Mouse (Mus musculus) limb, embryonic 13.5 days (tissue): ENCODE measurements around the gene Spata21. TPM values are rescaled to one million over a fixed set of nuclear protein-coding genes. Genes with fewer than 3 reads are reported as not detected.
A peak's percentile ranks its signal among the peaks of the same experiment; 100 is the strongest.

Experiments used
- ATAC-seq: fragments of 200-750 bp; cut with Nextera tagmentation; 2 replicates; pipeline ENCODE4 v1.8.0; 2017; ENCODE audit warnings: low read depth, moderate number of reproducible peaks, moderate TSS enrichment; ENCODE audit not compliant: low FRiP score
- H3K27ac ChIP-seq: fragments of 300-500 bp; sonication (generic); 2 replicates; pipeline ENCODE4 v1.5.1; 2015; ENCODE audit warnings: inconsistent platforms, mild to moderate bottlenecking, moderate library complexity
- H3K27me3 ChIP-seq: fragments of 300-500 bp; sonication (generic); 2 replicates; pipeline ENCODE4 v1.6.1; 2015; ENCODE audit warnings: mild to moderate bottlenecking, inconsistent platforms
- H3K36me3 ChIP-seq: fragments of 300-500 bp; sonication (generic); 2 replicates; pipeline ENCODE4 v1.6.1; 2015; ENCODE audit warnings: inconsistent platforms, mild to moderate bottlenecking, moderate library complexity
- H3K4me1 ChIP-seq: fragments of 300-500 bp; sonication (generic); 2 replicates; pipeline ENCODE4 v1.6.1; 2015; ENCODE audit warnings: inconsistent platforms
- H3K4me2 ChIP-seq: fragments of 300-500 bp; sonication (generic); replicated peaks from 2 replicates; pipeline ENCODE4 v1.6.1; 2015; ENCODE audit warnings: inconsistent platforms, mild to moderate bottlenecking, moderate library complexity
- H3K4me3 ChIP-seq: fragments of 300-500 bp; sonication (generic); 2 replicates; pipeline ENCODE4 v1.5.1; 2015; ENCODE audit warnings: moderate library complexity, mild to moderate bottlenecking, inconsistent platforms
- H3K9ac ChIP-seq: fragments of 300-500 bp; sonication (generic); 2 replicates; pipeline ENCODE4 v1.6.1; 2015; ENCODE audit warnings: mild to moderate bottlenecking, inconsistent platforms
- H3K9me3 ChIP-seq: fragments of 300-500 bp; sonication (generic); 2 replicates; pipeline ENCODE4 v1.6.1; 2016; ENCODE audit warnings: inconsistent platforms
- WGBS: fragments of 180-500 bp; shearing (Covaris S2); methylation state at CpG from one replicate; pipeline ENCODE4 v1.1.7; 2015; 5-methylcytosine and 5-hydroxymethylcytosine counted together
- polyA plus RNA-seq: library from polyadenylated mRNA; unstranded; fragments of >200 nt; fragmentation: Nextera tagmentation; extraction: Ambion mirVana; gene quantifications from 2 replicates; pipeline ENCODE4 v1.2.1, GENCODE M21; 2015

The Spata21 gene
- polyA plus RNA-seq, 1 experiment from 2014 or later, result 0.08 TPM

- ATAC-seq, result peak; percentile 91
- H3K36me3 ChIP-seq, result peaks cover 31% of the 10 kb centered on the region
- under 1% methylated on average over 67 of the region's 67 CpGs for WGBS
- H3K4me1 ChIP-seq, result peaks cover 21% of the 10 kb centered on the region
- peaks cover 3% of the 10 kb centered on the region; the same call in 1 of the 2 replicates for H3K9me3 ChIP-seq
- H3K4me2 ChIP-seq, result peak within 1 kb of the TSS; percentile 97
- peak within 1 kb of the TSS; percentile 95 for H3K4me3 ChIP-seq
- no peaks in the 10 kb centered on the region for H3K27me3 ChIP-seq
- peak within 1 kb of the TSS; percentile 97 for H3K9ac ChIP-seq
- H3K27ac ChIP-seq, result peak within 1 kb of the TSS; percentile 15; the same call in 1 of the 2 replicates
Observed at GRCm38 (mm10) chr4:141077681-141078509, 10.2 kb upstream of the Spata21 start, which contains the start of gene Necap2. Gene Necap2, minus strand, starts transcription at chr4:141078357.

DNA sequence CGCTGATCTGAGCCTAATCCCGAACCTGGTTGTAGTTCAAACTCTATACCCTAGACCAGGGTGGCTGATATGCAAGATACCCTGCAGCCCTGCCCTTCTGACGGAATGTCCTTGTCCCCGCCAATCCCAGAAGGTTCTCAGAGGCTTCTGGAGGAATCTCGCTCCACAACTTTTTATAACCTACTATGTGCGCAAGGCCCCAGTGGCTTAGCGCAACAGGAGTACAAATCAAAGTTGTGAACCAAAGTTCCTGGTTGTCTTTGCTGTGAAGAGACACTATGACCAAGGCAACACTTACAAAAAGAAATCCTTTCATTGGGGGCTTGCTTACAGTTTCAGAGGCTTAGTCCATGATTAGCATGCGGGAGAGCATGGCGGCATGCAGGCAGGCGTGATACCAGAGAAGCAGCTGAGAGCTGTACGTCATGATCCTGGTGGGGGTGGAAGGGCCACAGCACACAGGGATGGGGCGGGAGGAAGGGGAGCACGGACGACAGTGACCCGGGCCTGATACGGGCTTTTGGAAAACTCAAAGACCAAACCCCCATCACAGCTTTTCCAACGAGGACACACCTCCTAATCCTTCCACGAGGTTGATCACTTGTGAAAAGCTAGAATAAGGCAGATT lies 9.5 kb upstream of the Spata21 start:
- Histone ChIP-seq H3K9ac (no peak overlapping the region), H3K27me3 (no peaks in the 10 kb centered on the region), H3K4me3 (peak overlapping the region; percentile 95), H3K4me1 (peaks cover 20% of the 10 kb centered on the region), H3K4me2 (no peak overlapping the region), H3K27ac (no peak overlapping the region), H3K36me3 (peaks cover 24% of the 10 kb centered on the region), H3K9me3 (peaks cover 3% of the 10 kb centered on the region; the same call in 1 of the 2 replicates)
- WGBS, result 72% methylated on average over 18 of the region's 18 CpGs
- no peak for ATAC-seq

DNA sequence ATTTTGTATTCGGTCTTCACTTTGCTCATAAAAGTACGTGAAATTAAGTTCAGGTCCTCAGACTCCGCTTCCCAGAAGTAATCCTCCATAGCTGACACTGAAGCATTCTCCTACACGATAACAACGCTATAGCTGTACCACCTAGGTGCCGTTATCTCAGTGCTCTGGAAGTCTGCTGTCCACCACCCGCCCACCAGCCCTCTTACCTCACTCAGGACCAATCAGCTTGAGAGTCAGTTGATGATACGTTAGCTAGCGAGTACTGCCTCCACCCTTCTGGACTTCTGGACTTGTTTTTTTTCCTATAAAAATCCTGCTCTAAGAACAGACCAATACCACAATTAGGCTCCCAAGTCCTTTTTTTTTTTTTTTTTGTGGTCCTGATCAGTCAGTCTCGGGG lies 1.3 kb upstream of the Spata21 start:
- H3K36me3 ChIP-seq, result no peaks in the 10 kb centered on the region
- no peaks in the 10 kb centered on the region for H3K4me1 ChIP-seq
- no peak for ATAC-seq
- H3K9me3 ChIP-seq, result no peaks in the 10 kb centered on the region
- no peak overlapping the region for H3K9ac ChIP-seq
- H3K27me3 ChIP-seq, result no peaks in the 10 kb centered on the region
- no peak overlapping the region for H3K4me3 ChIP-seq
- H3K4me2 ChIP-seq, result no peak overlapping the region
- WGBS, result 65% methylated on average over 10 of the region's 10 CpGs
- no peak overlapping the region for H3K27ac ChIP-seq

GRCm38 (mm10) chr4:141088714-141089113 lies 581 bp downstream of the Spata21 start:
- no peaks in the 10 kb centered on the region for H3K36me3 ChIP-seq
- H3K27ac ChIP-seq, result no peak overlapping the region
- no peak overlapping the region for H3K4me2 ChIP-seq
- WGBS, result 78% methylated on average over 9 of the region's 9 CpGs
- H3K4me1 ChIP-seq, result no peaks in the 10 kb centered on the region
- H3K4me3 ChIP-seq, result no peak overlapping the region
- 0 out of 2 replicates have a peak overlapping the region, but pooled peaks have one; percentile 25 for H3K9ac ChIP-seq
- no peak for ATAC-seq
- H3K9me3 ChIP-seq, result no peaks in the 10 kb centered on the region
- H3K27me3 ChIP-seq, result no peaks in the 10 kb centered on the region

GRCm38 (mm10) chr4:141095016-141095415 lies 6.9 kb downstream of the Spata21 start:
- Histone ChIP-seq H3K27me3 (no peaks in the 10 kb centered on the region), H3K27ac (no peak overlapping the region), H3K9ac (no peak overlapping the region), H3K36me3 (no peaks in the 10 kb centered on the region), H3K4me3 (no peak overlapping the region), H3K9me3 (no peaks in the 10 kb centered on the region), H3K4me1 (peaks cover 3% of the 10 kb centered on the region; the same call in 1 of the 2 replicates), H3K4me2 (no peak overlapping the region)
- WGBS, result 76% methylated on average over 10 of the region's 10 CpGs
- no peak for ATAC-seq

DNA sequence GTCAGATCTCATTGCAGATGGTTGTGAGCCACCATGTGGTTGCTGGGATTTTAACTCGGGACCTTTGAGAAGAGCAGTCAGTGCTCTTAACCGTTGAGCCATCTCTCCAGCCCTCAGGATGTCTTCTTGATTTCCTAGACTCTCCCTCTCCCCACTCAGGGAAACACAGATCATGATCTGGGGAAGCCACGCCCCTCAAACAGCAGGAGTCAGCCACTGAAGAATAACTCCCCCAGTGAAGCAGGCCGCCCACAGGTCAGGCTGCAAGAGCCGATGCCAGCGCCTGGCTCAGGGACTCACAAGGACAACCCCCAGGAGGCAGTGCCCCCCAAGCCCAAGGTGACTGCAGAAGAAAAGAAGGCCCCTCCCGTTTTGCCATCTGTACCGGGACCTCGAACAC lies 8.6 kb downstream of the Spata21 start:
- H3K9me3 ChIP-seq, result no peaks in the 10 kb centered on the region
- H3K4me1 ChIP-seq, result peaks cover 3% of the 10 kb centered on the region; the same call in 1 of the 2 replicates
- WGBS, result 28% methylated on average over 9 of the region's 9 CpGs
- no peak for ATAC-seq
- no peaks in the 10 kb centered on the region for H3K36me3 ChIP-seq
- no peak overlapping the region for H3K4me2 ChIP-seq
- H3K9ac ChIP-seq, result no peak overlapping the region
- no peak overlapping the region for H3K27ac ChIP-seq
- H3K4me3 ChIP-seq, result no peak overlapping the region
- H3K27me3 ChIP-seq, result no peaks in the 10 kb centered on the region

DNA sequence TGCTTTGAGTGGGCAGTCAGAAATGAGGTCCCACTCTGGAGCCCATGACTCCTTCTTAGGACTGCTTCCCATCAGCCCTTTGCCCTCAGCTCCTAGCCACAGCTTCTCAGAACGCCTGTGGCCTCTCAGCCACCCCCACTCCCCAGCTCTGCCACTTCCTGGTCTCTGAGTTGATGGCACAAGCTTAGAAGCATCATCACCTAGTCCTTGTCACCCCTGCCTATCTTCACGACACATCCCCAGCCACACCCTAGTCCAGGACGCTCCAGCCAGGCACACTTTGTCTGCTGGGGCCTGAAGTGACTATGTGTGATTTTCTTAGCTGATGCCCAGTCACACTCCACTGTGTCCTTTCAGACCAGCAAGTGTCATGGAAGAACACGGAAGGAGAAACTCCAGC lies 10.8 kb downstream of the Spata21 start:
- Histone ChIP-seq H3K36me3 (no peaks in the 10 kb centered on the region), H3K9ac (no peak overlapping the region), H3K27ac (no peak overlapping the region), H3K9me3 (0 out of 2 replicates have a peak, but pooled peaks cover 3% of the 10 kb centered on the region), H3K27me3 (no peaks in the 10 kb centered on the region), H3K4me1 (peaks cover 3% of the 10 kb centered on the region; the same call in 1 of the 2 replicates), H3K4me3 (no peak overlapping the region), H3K4me2 (no peak overlapping the region)
- ATAC-seq, result no peak
- WGBS, result 79% methylated on average over 4 of the region's 4 CpGs

- no peak overlapping the region for H3K4me3 ChIP-seq
- ATAC-seq, result no peak
- no peak overlapping the region for H3K9ac ChIP-seq
- WGBS, result 74% methylated on average over 5 of the region's 5 CpGs
- H3K9me3 ChIP-seq, result 0 out of 2 replicates have a peak, but pooled peaks cover 3% of the 10 kb centered on the region
- no peaks in the 10 kb centered on the region for H3K36me3 ChIP-seq
- H3K4me1 ChIP-seq, result peaks cover 3% of the 10 kb centered on the region; the same call in 1 of the 2 replicates
- no peak overlapping the region for H3K4me2 ChIP-seq
- H3K27me3 ChIP-seq, result no peaks in the 10 kb centered on the region
- H3K27ac ChIP-seq, result no peak overlapping the region
Observed at GRCm38 (mm10) chr4:141099956-141100355, 11.8 kb downstream of the Spata21 start.

DNA sequence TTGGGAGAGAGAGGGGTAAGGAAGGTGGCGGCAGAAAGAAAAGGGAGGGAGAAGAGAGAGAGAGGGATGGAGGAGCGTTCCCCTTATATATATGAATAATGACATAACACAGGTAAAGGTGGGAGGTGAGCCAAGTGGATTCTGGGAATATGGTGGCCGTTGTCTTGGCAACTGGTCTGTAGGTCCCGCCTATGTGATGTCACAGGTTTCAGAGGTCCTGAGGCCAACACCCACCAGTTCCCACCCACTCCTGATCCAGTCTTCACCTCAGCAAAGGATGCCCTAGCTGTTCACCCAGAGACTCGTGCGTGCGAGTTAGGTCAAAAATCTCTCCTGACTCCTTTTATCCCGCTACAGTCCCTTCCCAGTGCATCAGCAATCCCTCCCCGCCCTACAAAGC lies 13.2 kb downstream of the Spata21 start:
- Histone ChIP-seq H3K36me3 (no peaks in the 10 kb centered on the region), H3K4me1 (peaks cover 3% of the 10 kb centered on the region; the same call in 1 of the 2 replicates), H3K4me2 (no peak overlapping the region), H3K27me3 (no peaks in the 10 kb centered on the region), H3K4me3 (no peak overlapping the region), H3K9ac (no peak overlapping the region), H3K9me3 (0 out of 2 replicates have a peak, but pooled peaks cover 3% of the 10 kb centered on the region), H3K27ac (no peak overlapping the region)
- WGBS, result 95% methylated on average over 9 of the region's 9 CpGs
- no peak for ATAC-seq

- ATAC-seq, result no peak
- WGBS, result 66% methylated on average over 6 of the region's 6 CpGs
Observed at GRCm38 (mm10) chr4:141101855-141102254, 13.7 kb downstream of the Spata21 start.

GRCm38 (mm10) chr4:141106526-141107183 lies 18.5 kb downstream of the Spata21 start:
- Histone ChIP-seq H3K4me1 (no peaks in the 10 kb centered on the region), H3K4me2 (no peak overlapping the region), H3K4me3 (no peak overlapping the region), H3K9ac (no peak overlapping the region), H3K9me3 (peaks cover 9% of the 10 kb centered on the region; the same call in 1 of the 2 replicates), H3K27me3 (no peaks in the 10 kb centered on the region), H3K27ac (no peak overlapping the region), H3K36me3 (peaks cover 20% of the 10 kb centered on the region)
- ATAC-seq, result no peak
- WGBS, result 77% methylated on average over 16 of the region's 16 CpGs

More at GRCm38 (mm10) chr4:141101855-141102254, 13.7 kb downstream of the Spata21 start:
- Histone ChIP-seq H3K4me3 (no peak overlapping the region), H3K27ac (no peak overlapping the region), H3K9ac (no peak overlapping the region), H3K36me3 (no peaks in the 10 kb centered on the region), H3K27me3 (no peaks in the 10 kb centered on the region), H3K9me3 (0 out of 2 replicates have a peak, but pooled peaks cover 3% of the 10 kb centered on the region), H3K4me1 (peaks cover 1% of the 10 kb centered on the region; the same call in 1 of the 2 replicates), H3K4me2 (no peak overlapping the region)
